Mouse (Mus musculus): ENCODE measurements around the gene Trp53tg5.

The Trp53tg5 gene

GRCm38 (mm10) chr2:164473624-164474023 is at the start of gene Trp53tg5:
Gene Trp53tg5 (minus strand): TSS chr2:164473724.
- DNase-seq (ENCODE audit: low spot score in 2 of 2), result no peak

- DNase-seq (ENCODE audit: low spot score in 2 of 2), result no peak
These were observed 48.8 kb upstream of the Trp53tg5 start for GRCm38 (mm10) chr2:164522280-164522679.

DNA sequence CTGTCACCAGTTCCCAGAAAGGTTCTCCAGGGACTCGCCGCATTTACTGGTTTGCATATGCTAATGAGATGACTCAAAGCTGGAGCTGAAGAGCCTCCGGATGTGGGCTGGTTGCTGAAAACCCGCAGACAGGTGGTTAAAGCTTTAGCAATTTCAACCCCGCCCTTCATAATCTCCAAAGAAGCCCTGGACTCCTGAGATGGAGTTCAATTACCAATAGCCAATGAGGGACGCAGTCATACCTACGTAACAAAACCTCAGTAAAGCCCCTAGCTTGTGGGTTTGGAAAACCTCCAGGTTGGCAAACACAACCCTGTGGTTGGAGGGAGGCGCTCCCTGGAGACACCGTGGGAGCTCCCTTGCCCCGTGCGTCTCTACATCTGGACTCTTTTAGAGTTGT is 48.3 kb upstream of the Trp53tg5 start:
- DNase-seq (ENCODE audit: low spot score in 2 of 2), result peak in 1 of 2 experiments; percentile 15

DNA sequence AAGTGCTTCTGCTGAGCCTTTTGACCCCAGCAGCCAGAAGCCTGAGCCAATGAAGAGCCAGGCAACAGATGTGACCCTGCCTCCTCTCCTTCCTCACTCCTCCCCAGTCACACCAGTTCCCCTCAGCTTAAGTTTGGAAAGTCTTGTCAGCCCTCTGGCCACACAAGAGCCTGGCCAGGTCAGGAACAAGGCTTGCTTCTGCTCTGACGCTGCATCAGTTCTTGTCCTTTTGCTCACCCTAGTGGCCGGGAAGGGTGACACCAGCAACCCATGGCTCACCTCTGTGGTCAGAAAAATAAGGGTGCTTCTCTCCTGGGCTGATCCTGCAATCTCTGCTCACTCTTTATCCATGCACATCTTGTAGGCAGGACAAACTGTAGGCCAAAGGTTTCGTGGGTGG is 47.3 kb upstream of the Trp53tg5 start:
- DNase-seq (ENCODE audit: low spot score in 2 of 2), result peak in 1 of 2 experiments; percentile 23

DNA sequence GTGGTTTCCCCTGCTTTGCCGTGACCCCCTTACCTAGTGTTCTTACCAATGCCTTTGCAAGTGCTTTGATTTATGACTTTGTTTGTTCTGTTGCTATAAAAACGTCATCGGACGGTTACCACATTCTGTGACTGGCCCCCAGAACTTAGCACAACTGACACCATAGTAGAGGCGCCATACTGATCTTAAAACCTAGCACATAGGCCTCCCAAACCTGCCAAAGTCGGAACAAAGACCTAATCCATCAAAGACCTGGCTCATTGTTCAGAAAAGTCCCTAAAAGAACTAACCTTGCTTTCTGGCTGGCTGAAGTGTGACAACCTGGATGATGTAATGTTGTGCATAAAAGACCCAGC is 45.6 kb upstream of the Trp53tg5 start:
- no peak for DNase-seq (ENCODE audit: low spot score in 2 of 2)

- DNase-seq (ENCODE audit: low spot score in 2 of 2), result no peak
These were observed 45.0 kb upstream of the Trp53tg5 start for GRCm38 (mm10) chr2:164518266-164519170.

DNA sequence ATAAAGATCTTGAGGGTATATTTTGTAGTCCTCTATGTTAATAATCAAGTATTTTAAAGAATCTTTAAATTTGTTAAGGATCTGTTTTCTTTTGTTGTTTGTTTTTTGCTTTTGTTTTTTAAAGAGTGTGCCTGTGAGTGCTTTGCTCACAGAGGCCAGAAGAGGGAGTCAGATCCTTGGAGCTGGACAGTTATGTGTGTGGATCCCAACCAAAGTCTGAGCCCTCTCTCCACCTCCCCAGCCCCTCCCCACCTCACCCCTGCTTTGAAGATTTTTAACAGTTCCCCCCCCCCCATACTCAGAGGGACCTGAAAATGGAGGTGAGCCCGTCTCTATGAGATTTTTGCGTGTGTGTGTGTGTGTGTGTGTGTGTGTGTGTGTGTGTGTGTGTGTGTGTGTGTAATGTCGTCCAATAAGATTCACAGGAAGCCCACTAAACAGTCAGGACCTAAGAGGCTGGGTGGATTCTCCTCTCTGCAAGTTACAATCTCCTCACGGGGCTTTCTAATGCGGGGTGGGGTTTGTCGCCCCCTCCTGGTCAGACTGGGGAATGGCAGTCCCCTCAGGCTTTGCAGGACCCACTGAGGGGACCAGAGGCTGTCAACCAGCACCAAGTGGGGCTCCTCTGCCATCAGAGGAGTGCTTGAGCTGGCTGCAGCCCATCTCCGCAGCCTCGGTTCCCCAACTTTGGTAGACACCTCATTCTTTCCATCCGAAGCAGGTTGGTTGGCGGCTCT is 44.1 kb upstream of the Trp53tg5 start:
- DNase-seq (ENCODE audit: low spot score in 2 of 2), result peak in 1 of 2 experiments; percentile 67

DNA sequence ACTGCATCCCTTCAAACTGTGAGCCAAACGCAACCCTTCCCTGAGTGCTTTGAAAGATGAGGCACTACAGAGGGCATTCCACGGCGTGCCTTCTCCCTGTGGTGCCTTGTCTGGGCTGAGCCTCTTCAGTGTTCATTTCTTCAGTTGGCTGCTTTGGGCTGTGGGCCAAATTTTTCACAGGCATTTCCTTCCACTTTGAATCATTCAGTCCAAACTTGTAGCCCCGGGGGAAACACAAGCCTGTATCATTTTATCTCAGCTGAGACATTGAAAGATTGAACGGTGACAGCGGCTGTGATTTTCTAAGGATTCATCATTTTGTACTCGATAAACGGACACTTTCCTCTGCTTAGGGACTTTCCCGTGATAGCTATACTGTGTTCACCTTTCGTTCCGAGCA is 43.1 kb upstream of the Trp53tg5 start:
- DNase-seq (ENCODE audit: low spot score in 2 of 2), result no peak

GRCm38 (mm10) chr2:164515897-164516296 is 42.4 kb upstream of the Trp53tg5 start:
- peak in 1 of 2 experiments; percentile 27 for DNase-seq (ENCODE audit: low spot score in 2 of 2)

GRCm38 (mm10) chr2:164514916-164515315 is 41.4 kb upstream of the Trp53tg5 start:
- DNase-seq (ENCODE audit: low spot score in 2 of 2), result no peak

DNA sequence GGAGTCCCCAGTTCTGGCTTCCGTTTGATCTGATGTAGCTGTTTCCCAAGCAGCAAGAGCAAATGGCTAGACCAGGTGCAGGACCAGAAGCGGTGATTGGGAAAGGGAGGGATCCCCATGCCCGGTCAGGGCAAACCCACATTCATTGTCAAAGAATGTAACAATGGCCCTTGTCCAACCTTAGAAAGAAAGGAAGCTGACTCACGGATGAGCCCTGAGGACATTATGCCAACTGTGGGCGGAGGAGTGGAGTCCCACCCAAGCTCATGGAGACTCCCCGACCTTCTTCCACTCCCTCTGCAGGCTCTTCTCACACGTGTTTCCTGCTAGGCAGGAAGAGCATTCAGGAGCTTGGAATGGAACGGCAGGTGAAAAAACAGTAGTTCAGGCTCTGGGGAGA is 39.9 kb upstream of the Trp53tg5 start:
- DNase-seq (ENCODE audit: low spot score in 2 of 2), result no peak

- DNase-seq (ENCODE audit: low spot score in 2 of 2), result no peak
These were observed 38.8 kb upstream of the Trp53tg5 start for GRCm38 (mm10) chr2:164512121-164512909.

DNA sequence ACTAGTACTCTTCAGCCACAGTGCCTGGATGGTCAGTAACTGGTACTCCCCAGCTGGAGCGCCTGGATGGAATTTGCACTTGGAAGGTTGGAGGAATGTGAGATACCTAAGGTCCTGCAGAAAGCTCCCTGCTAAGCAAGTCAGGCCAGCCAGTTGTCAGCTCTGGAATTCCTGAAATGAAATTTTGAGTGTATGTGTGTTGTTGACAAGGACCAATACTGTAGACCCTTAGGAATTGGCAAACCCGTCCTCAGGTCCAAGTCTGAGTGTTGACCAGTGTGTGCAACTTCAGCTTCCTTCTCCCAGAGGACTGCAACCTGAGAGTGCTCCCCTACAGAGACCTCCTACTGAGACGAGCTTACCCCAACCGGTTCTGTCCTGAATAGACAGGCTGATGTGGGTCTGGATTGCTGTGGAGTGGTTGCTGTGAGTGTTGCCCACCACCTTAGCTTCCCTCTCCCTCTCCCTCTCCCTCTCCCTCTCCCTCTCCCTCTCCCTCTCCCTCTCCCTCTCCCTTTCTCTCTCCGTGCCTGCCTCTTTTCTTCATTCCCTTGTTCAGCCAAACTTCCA is 37.2 kb upstream of the Trp53tg5 start:
- no peak for DNase-seq (ENCODE audit: low spot score in 2 of 2)

GRCm38 (mm10) chr2:164507811-164508210 is 34.3 kb upstream of the Trp53tg5 start:
- no peak for DNase-seq (ENCODE audit: low spot score in 2 of 2)

- no peak for DNase-seq (ENCODE audit: low spot score in 2 of 2)
These were observed 32.3 kb upstream of the Trp53tg5 start for GRCm38 (mm10) chr2:164505619-164506347.

GRCm38 (mm10) chr2:164504919-164505318 is 31.4 kb upstream of the Trp53tg5 start:
- DNase-seq (ENCODE audit: low spot score in 2 of 2), result no peak

DNA sequence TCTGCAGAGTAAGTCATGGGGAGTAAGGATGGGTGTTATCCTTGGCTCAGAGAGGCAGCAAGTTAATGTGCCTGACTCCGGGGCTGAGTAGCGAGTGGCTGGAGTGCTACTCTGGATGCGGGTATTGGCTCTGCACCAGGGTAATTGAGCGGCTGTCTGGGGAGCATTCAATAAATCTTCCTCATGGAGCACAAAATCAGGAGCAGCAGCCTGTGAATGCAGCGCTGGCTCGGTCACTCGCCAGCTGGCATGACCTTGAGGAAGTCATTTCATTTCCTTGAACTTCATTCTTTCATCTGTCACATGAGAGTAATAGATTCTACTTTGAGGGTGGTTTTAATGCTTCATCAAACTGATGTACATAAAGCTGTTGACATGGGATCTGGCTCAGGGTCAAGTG is 27.0 kb upstream of the Trp53tg5 start:
- DNase-seq (ENCODE audit: low spot score in 2 of 2), result no peak

GRCm38 (mm10) chr2:164499317-164499716 is 25.8 kb upstream of the Trp53tg5 start:
- DNase-seq (ENCODE audit: low spot score in 2 of 2), result no peak

DNA sequence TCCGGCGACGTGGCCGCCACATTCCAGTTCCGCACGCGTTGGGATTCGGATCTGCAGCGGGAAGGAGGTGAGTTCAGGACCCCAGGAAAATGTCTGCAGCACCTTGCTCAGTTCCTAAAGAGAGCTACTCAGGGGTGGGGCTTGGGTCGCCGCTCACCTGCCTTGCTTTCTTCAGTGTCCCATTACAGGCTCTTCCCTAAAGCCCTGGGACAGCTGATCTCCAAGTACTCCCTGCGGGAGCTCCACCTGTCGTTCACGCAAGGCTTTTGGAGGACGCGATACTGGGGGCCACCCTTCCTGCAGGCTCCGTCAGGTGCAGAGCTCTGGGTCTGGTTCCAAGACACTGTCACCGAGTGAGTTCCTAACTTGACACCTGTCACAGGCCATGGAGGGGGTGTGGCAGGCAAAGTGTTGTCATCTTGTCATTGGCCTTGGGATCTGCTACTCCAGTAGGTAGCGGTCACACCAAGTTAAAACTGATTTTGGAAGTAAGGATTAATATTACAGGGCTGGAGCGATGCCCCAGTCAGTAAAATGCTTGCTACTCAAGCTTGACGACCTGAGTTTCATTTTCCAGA is 24.3 kb upstream of the Trp53tg5 start:
- no peak for DNase-seq (ENCODE audit: low spot score in 2 of 2)

DNA sequence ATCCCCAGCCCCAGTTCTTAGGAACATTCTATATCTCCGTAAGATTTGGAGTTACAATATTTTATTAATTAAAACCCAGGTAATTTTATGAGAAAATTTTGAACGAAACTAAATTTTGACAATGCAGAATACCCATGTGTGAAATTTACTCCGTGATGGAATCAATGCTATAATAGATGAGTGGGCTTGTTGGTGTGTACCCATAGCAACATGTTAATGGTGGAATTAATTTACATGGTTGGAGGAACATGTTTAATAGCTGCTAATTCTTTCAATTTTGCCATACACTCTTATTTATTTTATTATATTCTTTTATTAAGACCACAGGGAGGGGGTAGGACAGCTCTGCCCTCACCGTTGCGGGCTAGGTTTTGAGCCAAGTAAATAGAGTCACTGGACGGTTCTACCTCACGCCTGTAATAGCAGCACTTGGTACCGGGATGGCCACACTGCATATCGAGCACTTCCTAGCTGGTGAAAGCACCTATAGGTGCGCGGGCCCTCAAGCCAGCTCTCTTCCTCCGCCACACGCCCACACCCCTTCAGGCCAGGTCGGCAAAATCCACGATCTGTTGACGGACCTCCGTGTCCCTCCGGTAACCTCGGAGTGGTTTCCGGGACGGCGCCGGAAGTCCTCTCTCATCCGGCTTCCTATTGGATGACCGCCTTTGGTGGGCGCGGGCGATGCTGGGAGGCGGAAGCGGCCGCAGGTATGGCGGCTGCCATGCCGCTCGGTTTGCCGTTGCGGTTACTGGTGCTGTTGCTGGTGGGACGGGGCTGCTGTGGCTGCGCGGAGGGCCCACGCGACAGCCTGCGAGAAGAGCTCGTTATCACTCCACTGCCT is 23.5 kb upstream of the Trp53tg5 start, which contains the start of gene Pigt:
Gene Pigt, plus strand, starts transcription at position 674 of the 844 bp plus-strand sequence.
- peak in 1 of 2 experiments; percentile 86 for DNase-seq (ENCODE audit: low spot score in 2 of 2)
